Mouse (Mus musculus): ENCODE data around the gene Rtl9. TPM values are rescaled to one million over a fixed set of nuclear protein-coding genes. Genes with fewer than 3 reads are reported as not detected.
A peak's percentile ranks its signal among the peaks of the same experiment; 100 is the strongest.

The Rtl9 gene
- polyA plus RNA-seq, 1 experiment from 2014 or later = 0.09 TPM

- H3K4me1 ChIP-seq (ENCODE audit: insufficient read depth, low read length) = 0 out of 2 replicates have a peak, but pooled peaks cover 3% of the 10 kb centered on the region
- no peak overlapping the region for H3K9ac ChIP-seq (replicated peaks; ENCODE audit: low read length)
- WGBS = 52% methylated on average over 5 of the region's 5 CpGs
- no peak overlapping the region for H3K27ac ChIP-seq (ENCODE audit: low read length)
- H3K9me3 ChIP-seq (ENCODE audit: low read length) = no peaks in the 10 kb centered on the region
- no peak for ATAC-seq (ENCODE audit: low FRiP score, low TSS enrichment)
- no peak overlapping the region for H3K4me3 ChIP-seq (ENCODE audit: low read length)
- H3K4me2 ChIP-seq (replicated peaks; ENCODE audit: low read depth, low read length) = no peak overlapping the region
- H3K27me3 ChIP-seq (ENCODE audit: insufficient read depth, low read length) = peaks cover 15% of the 10 kb centered on the region; the same call in 1 of the 2 replicates
- H3K36me3 ChIP-seq (ENCODE audit: insufficient read depth, low read length) = no peaks in the 10 kb centered on the region
Observed at GRCm38 (mm10) chrX:143067576-143067975, 31.8 kb upstream of the Rtl9 start.

- 22% methylated on average over 23 of the region's 23 CpGs for WGBS
- H3K36me3 ChIP-seq (ENCODE audit: insufficient read depth, low read length) = no peaks in the 10 kb centered on the region
- H3K27ac ChIP-seq (ENCODE audit: low read length) = no peak overlapping the region
- no peaks in the 10 kb centered on the region for H3K4me1 ChIP-seq (ENCODE audit: insufficient read depth, low read length)
- no peaks in the 10 kb centered on the region for H3K9me3 ChIP-seq (ENCODE audit: low read length)
- 0 out of 2 replicates have a peak overlapping the region, but pooled peaks have one; percentile 38 for H3K9ac ChIP-seq (replicated peaks; ENCODE audit: low read length)
- peak; percentile 71 for ATAC-seq (ENCODE audit: low FRiP score, low TSS enrichment)
- peak overlapping the region; percentile 32 for H3K4me3 ChIP-seq (ENCODE audit: low read length)
- peak overlapping the region; percentile 53 for H3K4me2 ChIP-seq (replicated peaks; ENCODE audit: low read depth, low read length)
- H3K27me3 ChIP-seq (ENCODE audit: insufficient read depth, low read length) = peaks cover 36% of the 10 kb centered on the region
Observed at GRCm38 (mm10) chrX:143080458-143081336, 18.7 kb upstream of the Rtl9 start.

GRCm38 (mm10) chrX:143082732-143083131, 16.7 kb upstream of the Rtl9 start:
- Histone ChIP-seq H3K9ac (replicated peaks; ENCODE audit: low read length) (no peak overlapping the region), H3K36me3 (ENCODE audit: insufficient read depth, low read length) (no peaks in the 10 kb centered on the region), H3K4me3 (ENCODE audit: low read length) (no peak overlapping the region), H3K27me3 (ENCODE audit: insufficient read depth, low read length) (peaks cover 49% of the 10 kb centered on the region), H3K4me1 (ENCODE audit: insufficient read depth, low read length) (no peaks in the 10 kb centered on the region), H3K4me2 (replicated peaks; ENCODE audit: low read depth, low read length) (no peak overlapping the region), H3K27ac (ENCODE audit: low read length) (no peak overlapping the region), H3K9me3 (ENCODE audit: low read length) (no peaks in the 10 kb centered on the region)
- 36% methylated on average over 1 of the region's 1 CpGs for WGBS
- peak; percentile 47; the same call in 1 of the 2 replicates for ATAC-seq (ENCODE audit: low FRiP score, low TSS enrichment)

- 70% methylated on average over 6 of the region's 7 CpGs for WGBS
- H3K27ac ChIP-seq (ENCODE audit: low read length) = no peak overlapping the region
- H3K9ac ChIP-seq (replicated peaks; ENCODE audit: low read length) = no peak overlapping the region
Observed at GRCm38 (mm10) chrX:143088225-143088624, 11.2 kb upstream of the Rtl9 start.

GRCm38 (mm10) chrX:143090904-143091588, 8.3 kb upstream of the Rtl9 start:
- 62% methylated on average over 6 of the region's 6 CpGs for WGBS
- no peak for ATAC-seq (ENCODE audit: low FRiP score, low TSS enrichment)
- no peak overlapping the region for H3K4me3 ChIP-seq (ENCODE audit: low read length)

More at GRCm38 (mm10) chrX:143088225-143088624, 11.2 kb upstream of the Rtl9 start:
- no peaks in the 10 kb centered on the region for H3K36me3 ChIP-seq (ENCODE audit: insufficient read depth, low read length)
- H3K4me3 ChIP-seq (ENCODE audit: low read length) = no peak overlapping the region
- H3K4me1 ChIP-seq (ENCODE audit: insufficient read depth, low read length) = no peaks in the 10 kb centered on the region
- peaks cover 43% of the 10 kb centered on the region for H3K27me3 ChIP-seq (ENCODE audit: insufficient read depth, low read length)
- no peak overlapping the region for H3K4me2 ChIP-seq (replicated peaks; ENCODE audit: low read depth, low read length)
- no peak for ATAC-seq (ENCODE audit: low FRiP score, low TSS enrichment)
- H3K9me3 ChIP-seq (ENCODE audit: low read length) = no peaks in the 10 kb centered on the region

GRCm38 (mm10) chrX:143097551-143097950, 1.8 kb upstream of the Rtl9 start:
- WGBS = 76% methylated on average over 6 of the region's 6 CpGs
- Histone ChIP-seq H3K4me2 (replicated peaks; ENCODE audit: low read depth, low read length) (no peak overlapping the region), H3K9me3 (ENCODE audit: low read length) (no peaks in the 10 kb centered on the region), H3K36me3 (ENCODE audit: insufficient read depth, low read length) (no peaks in the 10 kb centered on the region), H3K27ac (ENCODE audit: low read length) (no peak overlapping the region), H3K4me1 (ENCODE audit: insufficient read depth, low read length) (no peaks in the 10 kb centered on the region), H3K27me3 (ENCODE audit: insufficient read depth, low read length) (peaks cover 15% of the 10 kb centered on the region; the same call in 1 of the 2 replicates), H3K9ac (replicated peaks; ENCODE audit: low read length) (no peak overlapping the region), H3K4me3 (ENCODE audit: low read length) (no peak overlapping the region)
- no peak for ATAC-seq (ENCODE audit: low FRiP score, low TSS enrichment)

More at GRCm38 (mm10) chrX:143090904-143091588, 8.3 kb upstream of the Rtl9 start:
- no peak overlapping the region for H3K9ac ChIP-seq (replicated peaks; ENCODE audit: low read length)
- no peaks in the 10 kb centered on the region for H3K4me1 ChIP-seq (ENCODE audit: insufficient read depth, low read length)
- no peaks in the 10 kb centered on the region for H3K9me3 ChIP-seq (ENCODE audit: low read length)
- no peaks in the 10 kb centered on the region for H3K36me3 ChIP-seq (ENCODE audit: insufficient read depth, low read length)
- H3K4me2 ChIP-seq (replicated peaks; ENCODE audit: low read depth, low read length) = no peak overlapping the region
- H3K27me3 ChIP-seq (ENCODE audit: insufficient read depth, low read length) = peaks cover 39% of the 10 kb centered on the region
- H3K27ac ChIP-seq (ENCODE audit: low read length) = no peak overlapping the region

- ATAC-seq (ENCODE audit: low FRiP score, low TSS enrichment) = no peak
- peaks cover under 1% of the 10 kb centered on the region; the same call in 1 of the 2 replicates for H3K27me3 ChIP-seq (ENCODE audit: insufficient read depth, low read length)
- no peak overlapping the region for H3K9ac ChIP-seq (replicated peaks; ENCODE audit: low read length)
- H3K9me3 ChIP-seq (ENCODE audit: low read length) = no peaks in the 10 kb centered on the region
- WGBS = 92% methylated on average over 5 of the region's 5 CpGs
- H3K4me3 ChIP-seq (ENCODE audit: low read length) = no peak overlapping the region
- H3K27ac ChIP-seq (ENCODE audit: low read length) = no peak overlapping the region
- H3K36me3 ChIP-seq (ENCODE audit: insufficient read depth, low read length) = no peaks in the 10 kb centered on the region
- H3K4me1 ChIP-seq (ENCODE audit: insufficient read depth, low read length) = no peaks in the 10 kb centered on the region
- H3K4me2 ChIP-seq (replicated peaks; ENCODE audit: low read depth, low read length) = no peak overlapping the region
Observed at GRCm38 (mm10) chrX:143103146-143103545, 3.8 kb downstream of the Rtl9 start.

- no peaks in the 10 kb centered on the region for H3K9me3 ChIP-seq (ENCODE audit: low read length)
- H3K4me2 ChIP-seq (replicated peaks; ENCODE audit: low read depth, low read length) = no peak overlapping the region
- H3K4me1 ChIP-seq (ENCODE audit: insufficient read depth, low read length) = no peaks in the 10 kb centered on the region
- H3K4me3 ChIP-seq (ENCODE audit: low read length) = no peak overlapping the region
- no peak for ATAC-seq (ENCODE audit: low FRiP score, low TSS enrichment)
- WGBS = 88% methylated on average over 1 of the region's 1 CpGs
- no peaks in the 10 kb centered on the region for H3K27me3 ChIP-seq (ENCODE audit: insufficient read depth, low read length)
- H3K9ac ChIP-seq (replicated peaks; ENCODE audit: low read length) = no peak overlapping the region
- no peaks in the 10 kb centered on the region for H3K36me3 ChIP-seq (ENCODE audit: insufficient read depth, low read length)
- H3K27ac ChIP-seq (ENCODE audit: low read length) = no peak overlapping the region
Observed at GRCm38 (mm10) chrX:143105866-143106265, 6.5 kb downstream of the Rtl9 start.

- H3K9ac ChIP-seq (replicated peaks; ENCODE audit: low read length) = no peak overlapping the region
- no peaks in the 10 kb centered on the region for H3K9me3 ChIP-seq (ENCODE audit: low read length)
- H3K36me3 ChIP-seq (ENCODE audit: insufficient read depth, low read length) = no peaks in the 10 kb centered on the region
- H3K4me2 ChIP-seq (replicated peaks; ENCODE audit: low read depth, low read length) = no peak overlapping the region
- H3K27me3 ChIP-seq (ENCODE audit: insufficient read depth, low read length) = 0 out of 2 replicates have a peak, but pooled peaks cover 4% of the 10 kb centered on the region
- H3K4me1 ChIP-seq (ENCODE audit: insufficient read depth, low read length) = no peaks in the 10 kb centered on the region
- no peak for ATAC-seq (ENCODE audit: low FRiP score, low TSS enrichment)
- H3K27ac ChIP-seq (ENCODE audit: low read length) = no peak overlapping the region
- H3K4me3 ChIP-seq (ENCODE audit: low read length) = no peak overlapping the region
Observed at GRCm38 (mm10) chrX:143112546-143112945, 13.2 kb downstream of the Rtl9 start.

Measured in kidney, embryonic 16.5 days (tissue).